Mouse (Mus musculus) left cerebral cortex, adult 8-10 months (tissue): Measurements from ENCODE around the gene Ica1. TPM values are rescaled to one million over a fixed set of nuclear protein-coding genes. Genes with fewer than 3 reads are reported as not detected.

Source experiments
- DNase-seq, 2 experiments: peaks; one replicate each; pipeline ENCODE4 v3.0.0; 2022; ENCODE audit warnings: low spot score in 2 of 2
- total RNA-seq, 4 experiments: library from RNA; stranded (reverse); gene quantifications; 2 replicates each; pipeline ENCODE4 v1.2.4; 2022

Gene Ica1
- total RNA-seq, 4 experiments from 2014 or later = 61.4 to 71.1 (median 66.2) TPM

DNA sequence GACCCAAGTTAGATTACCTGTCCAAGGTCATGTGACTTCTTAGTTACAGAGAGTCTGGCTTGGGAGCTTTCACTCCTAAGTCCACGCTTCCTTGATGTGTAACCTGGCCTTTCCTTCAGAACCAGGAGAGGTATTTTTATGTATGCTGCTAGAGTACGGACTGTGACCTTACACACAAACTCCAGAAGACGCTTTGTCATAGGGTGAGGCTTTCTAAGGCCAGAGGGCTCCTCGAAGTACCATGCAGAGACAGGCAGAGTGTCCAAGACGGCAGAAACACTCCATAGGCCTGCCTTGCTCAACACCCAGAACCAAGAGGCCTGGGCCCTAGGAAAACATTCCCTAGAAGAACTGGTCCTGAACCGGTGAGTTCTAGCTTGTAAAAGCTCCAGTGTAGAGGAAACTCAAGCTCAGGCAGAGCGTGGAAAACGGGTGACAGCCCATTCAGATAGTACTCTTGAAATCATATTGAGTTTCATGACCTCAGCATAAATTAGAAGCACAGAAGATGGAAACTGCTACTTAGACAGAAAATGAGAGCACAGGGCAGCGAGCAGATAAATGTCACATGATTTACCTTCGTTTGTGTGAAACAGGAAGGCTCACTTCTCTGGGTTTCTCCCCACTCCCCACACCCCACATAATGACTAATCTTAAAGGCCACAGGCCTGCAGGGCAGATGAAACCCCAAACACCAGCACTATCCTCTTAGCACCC lies 129.9 kb downstream of the Ica1 start:
- DNase-seq = no peak

DNA sequence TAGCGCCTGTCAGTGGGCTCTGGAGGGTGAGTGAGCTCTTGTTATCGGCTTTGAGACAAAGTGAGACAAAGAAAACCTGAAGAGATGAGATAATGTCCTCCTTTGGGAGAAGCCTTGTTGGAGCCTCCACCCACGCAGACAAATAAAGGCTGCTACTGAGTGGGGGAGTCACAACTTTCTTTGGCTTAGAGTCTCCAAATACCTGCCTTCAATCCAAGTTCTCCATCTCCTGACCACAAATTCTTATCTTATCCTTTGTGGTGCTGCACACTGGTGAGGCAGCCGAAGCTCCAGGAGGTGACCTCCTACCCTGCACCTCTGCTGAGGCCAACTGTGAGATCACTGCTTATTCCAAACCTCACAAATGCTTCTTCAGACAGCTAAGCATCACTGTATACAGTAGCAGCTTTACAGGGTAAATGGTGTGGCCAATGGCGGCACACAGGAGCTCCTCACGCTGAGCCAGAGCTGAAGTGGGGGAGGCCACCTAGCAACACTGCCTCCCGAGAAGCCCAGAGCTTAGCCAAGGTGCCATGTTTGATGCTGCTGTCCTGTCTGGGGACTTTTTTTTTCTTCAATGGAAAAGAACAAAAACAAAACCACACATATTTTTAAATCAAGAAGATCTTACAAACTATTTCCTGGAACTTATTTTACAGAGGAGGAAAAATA lies 130.6 kb downstream of the Ica1 start:
- DNase-seq = no peak

DNA sequence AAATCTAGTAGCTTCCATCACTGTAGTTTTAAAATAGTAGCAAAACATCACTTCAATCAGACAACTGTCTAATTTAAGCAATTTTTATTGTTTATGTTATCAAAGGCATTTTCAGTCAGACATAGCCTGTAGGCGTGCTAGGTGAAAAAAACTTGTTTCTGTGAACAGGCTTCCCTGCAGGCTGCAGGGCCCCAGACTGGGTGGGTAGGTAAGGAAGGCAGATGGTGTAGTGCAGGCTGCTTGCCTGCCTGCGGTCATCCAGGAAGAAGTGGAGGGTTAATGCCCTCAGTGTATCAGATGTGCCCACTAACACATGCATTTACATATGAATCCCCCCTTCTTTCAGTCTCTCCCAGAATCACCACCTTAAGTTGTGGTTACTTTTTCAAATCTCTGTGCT lies 132.6 kb downstream of the Ica1 start:
- DNase-seq = peak in 1 of 2 experiments; percentile 52

DNA sequence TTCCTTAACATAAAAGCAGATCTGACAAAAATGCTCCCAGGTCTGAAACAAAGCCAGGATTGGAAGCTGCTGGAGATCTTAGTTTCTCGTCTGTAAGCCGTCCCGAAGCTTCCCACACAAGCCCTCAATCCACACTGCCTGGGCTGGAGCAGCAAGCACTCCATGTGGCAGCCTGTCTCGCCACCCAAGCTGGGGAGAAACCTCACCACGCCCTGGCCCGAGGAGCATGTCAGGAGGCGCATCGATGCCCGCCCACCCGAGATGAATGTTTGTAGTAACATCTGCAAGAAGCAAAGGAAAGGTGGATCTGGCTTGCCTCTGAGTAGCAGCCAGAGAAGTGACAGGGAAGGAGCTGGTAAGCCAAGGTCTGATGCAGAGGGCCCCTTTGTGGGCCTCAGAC lies 133.6 kb downstream of the Ica1 start:
- peak in 1 of 2 experiments; percentile 76 for DNase-seq

DNA sequence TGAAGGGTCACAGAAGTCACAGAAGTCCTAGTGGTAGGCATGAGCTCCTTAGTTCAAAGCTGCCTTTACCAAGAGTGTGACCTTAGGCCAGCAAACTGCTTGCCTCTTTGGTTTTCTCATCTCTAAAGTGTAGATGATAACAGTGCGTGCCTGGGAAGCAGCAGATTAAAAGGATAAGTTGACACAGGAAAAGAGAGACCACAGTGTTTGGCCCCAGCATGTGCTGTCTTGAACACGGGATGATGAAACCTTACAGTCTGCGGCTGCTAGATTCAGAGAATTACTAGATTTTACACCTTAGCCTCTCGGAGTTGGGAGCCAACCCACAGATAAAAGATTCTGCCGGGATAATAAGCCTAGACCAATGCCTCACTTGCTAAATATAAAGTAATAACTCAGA lies 137.4 kb downstream of the Ica1 start:
- no peak for DNase-seq

DNA sequence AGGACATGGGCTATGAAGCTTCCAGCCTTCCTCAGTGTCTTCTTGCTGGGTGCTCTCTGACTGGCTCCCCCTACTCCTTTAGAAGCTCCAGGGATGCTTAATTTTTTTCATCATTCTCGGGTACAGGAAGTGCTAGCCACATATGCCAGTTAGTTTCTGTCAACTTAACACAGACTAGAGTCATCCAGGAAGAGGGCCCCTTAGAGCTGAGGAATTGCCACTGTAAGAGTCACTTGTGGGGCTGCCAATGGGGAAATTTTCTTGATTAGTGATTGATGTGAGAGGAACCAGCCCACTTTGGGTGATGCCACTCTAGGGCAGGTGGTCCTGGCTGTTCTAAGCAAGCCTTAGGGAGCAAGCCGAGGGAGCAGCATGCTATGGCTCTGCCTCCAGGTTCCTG lies 138.8 kb downstream of the Ica1 start:
- DNase-seq = no peak

DNA sequence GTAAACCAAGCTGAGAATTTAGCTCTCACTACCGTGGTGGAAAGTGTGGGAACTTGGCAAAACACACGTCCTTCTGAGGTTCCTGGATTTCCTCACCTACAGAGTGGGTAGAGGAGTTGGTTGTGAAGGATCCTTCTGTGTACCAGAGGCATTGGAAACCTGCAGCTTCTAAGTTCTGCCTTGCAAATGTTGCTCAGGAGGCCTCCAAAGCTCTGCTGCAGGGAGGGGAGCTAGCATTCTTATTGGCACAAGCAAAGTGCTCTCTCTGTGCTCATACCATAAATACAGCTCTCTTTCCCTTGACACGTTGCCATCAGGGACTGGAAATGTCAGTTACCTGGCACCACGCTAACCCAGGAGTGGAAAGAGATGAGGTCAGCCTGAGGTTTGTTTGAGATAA lies 139.4 kb downstream of the Ica1 start:
- DNase-seq = peak in 1 of 2 experiments; percentile 50

DNA sequence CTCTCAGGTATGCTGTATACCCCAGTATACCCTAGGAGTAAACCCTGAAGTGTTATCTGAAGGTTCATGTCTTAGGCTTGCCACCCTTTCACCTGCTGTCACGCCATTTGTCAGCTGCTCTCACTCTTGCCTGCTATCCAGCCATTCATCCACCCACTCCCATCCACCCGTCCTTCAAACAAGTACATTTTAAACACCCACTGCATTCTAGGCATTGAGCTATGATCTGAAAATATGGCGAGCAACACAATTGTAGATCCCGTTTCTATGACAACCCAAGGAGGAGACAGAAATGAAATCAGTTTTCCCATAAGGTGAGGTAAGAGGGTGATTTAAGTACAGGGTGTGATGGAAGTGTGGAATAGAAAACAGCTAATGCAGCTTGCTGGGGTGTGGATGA lies 140.2 kb downstream of the Ica1 start:
- peak in 1 of 2 experiments; percentile 73 for DNase-seq

DNA sequence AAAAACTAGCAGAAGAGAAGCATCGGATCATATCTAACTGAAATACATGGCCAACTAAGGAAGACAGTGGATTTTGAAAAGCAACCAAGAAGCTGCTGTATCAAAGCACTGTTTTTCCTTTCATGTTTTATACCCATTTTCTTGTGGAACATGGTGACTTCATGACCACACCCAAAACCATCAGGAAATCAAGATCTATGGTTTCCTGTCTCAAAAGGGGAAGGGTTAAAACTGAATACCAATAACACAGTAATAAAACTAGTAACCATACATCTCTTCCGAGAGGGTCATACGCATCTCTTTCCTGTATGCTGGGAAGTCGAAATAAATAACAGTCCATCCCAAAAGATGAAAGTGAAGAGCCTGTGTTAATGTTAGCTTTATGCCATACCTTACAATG lies 145.6 kb downstream of the Ica1 start:
- no peak for DNase-seq

DNA sequence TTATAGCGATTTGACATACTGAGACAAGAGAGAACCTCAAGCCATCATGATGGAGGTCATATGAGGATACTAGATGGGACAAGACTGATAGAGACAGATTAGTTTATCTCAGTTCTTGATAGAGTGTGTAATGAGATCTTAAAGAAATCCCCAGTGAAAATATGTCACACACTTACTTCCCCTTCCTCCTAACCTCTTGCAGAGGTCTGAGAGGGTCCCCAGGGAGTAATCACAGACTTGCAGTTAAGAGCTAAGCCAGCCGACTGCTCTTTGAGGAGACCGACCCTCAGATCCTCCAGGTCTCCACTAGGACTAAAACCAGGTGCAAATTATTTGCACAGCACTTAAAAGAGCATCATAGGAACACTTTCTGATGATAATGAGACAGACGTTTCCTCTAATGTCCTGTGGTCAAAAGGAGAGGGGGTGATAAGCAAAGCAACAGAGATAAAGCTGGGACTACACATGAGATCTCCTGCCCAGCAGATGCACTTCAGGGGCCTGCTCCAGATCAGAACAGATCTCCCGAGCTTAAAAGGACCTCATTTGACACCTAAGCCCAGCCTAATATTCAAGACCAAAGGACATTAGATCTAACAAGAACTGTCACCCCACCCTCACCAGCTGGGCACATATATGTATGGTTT lies 146.2 kb downstream of the Ica1 start:
- DNase-seq = no peak

DNA sequence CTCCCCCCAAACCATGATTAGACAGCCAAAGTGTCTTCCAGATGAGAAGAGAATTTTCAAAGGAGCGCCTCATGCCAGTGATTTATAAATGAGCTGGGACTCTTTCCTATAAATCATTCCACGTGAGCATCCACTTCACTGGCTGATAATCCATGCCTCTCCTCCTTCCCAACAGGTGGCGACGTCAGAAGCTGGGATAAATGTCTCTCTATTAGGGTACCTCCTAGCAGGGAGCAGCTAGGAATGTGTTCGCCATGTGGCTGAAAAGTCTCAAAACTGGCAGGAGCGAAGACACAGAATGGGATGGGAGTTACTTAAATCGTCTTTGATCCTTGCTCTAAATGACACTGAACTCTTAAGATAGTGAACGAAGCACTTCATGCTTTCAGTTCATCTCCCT lies 146.9 kb downstream of the Ica1 start:
- no peak for DNase-seq

DNA sequence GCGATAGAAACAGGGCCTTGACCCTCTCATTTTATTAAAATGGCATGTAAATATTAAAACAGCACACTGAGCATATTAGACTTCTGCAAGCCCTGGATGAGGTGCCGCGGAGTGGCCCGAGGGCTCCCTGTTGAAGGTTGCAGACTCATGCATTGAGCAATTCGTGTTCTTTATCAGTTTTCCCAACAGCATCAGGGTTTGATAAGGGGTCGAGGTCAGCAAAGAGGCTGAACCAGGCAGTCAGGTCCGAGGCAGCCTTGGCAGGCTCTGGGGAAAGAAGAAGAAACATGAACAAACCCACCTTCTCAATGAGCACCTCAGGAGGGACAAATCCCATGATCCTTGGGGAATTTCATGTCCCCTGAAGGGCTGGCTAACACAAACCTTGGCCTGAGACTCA lies 147.8 kb downstream of the Ica1 start:
- DNase-seq = no peak

DNA sequence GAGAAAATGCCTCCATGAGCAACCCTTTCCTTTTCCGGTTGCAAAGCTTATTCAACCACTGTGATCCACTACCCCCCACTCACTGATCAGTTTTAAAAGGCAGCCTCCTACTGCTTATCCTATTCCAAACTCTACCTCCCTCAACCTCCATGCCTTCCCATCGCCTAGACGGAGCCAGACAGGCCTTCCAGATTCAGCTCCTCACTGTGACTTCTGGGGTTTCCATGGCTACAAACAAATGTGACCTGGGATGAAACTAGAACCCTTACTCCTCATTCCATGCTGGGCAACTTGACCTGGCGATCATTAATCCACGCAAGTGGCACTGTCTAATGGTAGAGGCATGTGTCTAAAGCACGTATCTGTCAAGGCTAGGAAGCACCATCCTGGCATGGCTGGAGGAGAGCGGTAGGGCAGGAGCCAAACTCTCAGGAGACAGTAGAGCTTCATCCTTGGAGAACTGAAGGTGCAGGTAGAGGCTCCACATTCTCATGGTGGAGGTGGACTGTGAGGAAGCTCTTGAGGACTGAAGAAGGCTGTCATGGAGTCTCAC lies 149.5 kb downstream of the Ica1 start:
- DNase-seq = no peak

DNA sequence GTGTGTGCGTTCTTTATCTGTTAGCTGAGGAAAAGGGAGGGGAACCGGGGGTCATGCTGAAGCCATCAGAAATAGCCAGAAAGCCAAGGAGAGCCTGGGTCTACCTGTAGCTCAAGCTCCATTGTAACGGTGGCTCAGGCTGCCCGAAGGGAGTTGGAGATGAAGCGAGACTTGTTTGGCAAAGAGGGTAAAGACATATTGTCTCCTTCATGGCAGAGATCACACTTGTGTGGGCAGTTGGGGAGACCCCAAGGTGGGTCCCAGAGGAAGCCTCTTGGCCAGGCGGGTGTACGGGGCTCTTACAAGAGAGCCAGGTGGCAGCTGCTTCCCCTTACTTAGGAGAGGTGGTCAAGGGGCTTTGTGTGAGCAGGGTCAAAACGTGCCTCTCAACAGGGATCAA lies 150.1 kb downstream of the Ica1 start:
- no peak for DNase-seq

DNA sequence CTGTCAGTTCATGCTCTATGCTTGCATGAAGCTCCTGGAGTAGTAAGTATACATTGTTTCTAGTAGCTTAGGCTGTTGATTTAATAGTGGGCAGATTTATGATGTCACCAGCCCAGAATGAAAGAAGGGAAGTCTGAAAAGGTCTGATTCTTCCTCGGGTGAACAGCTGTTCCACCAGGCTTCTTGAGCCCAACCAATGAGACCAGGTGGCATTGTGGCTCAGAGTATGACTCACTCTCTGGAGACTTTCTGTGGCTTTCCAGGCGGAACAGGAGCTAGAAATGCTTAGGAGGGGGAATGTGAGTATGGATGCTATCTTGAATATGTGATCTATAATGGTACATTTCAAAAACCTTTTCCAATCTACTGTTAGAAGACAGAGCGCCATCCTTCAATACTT lies 155.2 kb downstream of the Ica1 start:
- peak in 1 of 2 experiments; percentile 35 for DNase-seq

DNA sequence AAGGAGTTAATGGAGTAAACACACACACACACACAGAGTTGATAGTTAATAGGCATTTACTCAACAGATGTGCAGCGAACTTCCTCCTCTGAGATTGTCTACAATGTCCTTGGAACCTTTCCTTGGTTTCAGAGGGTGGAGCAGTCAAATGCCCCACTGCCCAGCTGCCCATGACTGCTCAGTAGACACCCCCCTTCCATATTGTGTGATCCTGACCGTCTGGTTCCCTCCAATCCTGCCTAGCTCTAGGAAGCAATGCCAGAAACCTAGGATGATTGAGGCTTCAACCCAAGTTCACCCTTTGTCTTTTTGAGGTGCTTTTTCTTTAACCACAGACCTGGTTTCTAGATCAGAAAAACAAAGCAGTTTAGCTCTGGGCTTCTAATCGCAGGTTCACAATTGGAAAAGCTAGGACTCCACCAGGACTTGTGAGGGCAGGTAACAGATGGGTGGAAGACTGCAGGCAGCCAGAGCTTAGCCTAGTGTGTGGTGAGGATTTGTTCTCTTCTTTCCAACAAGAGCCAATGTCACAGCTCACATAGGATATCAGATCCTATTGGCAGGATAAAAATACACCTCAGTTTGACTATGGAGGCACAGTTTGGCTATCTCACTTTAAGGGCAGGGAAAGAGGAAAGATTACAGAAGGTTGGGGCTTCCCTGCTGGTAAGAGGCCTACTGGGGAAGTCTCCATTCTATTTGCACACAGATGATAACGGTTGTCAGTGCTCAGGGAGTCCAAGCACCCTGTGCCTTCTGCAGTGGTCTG lies 158.5 kb downstream of the Ica1 start:
- DNase-seq = no peak

DNA sequence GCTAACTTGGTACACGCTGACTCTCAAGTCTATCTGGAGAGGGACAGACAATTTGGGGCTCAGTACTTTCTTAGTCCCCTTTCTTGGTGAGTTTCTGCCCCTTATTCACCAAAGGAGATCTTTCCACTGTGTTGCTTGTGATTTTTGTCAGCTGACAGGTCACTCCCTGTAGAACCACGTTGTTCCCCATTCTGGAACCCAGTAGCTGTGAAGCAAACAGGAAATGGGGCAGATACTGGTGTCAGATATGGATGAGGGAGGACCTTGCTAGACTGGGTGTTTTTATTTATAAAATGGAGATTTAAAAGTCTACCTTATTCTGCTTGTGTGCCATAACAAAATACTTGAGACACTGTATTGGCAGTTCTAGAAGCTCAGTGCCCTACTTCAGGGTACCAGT lies 160.9 kb downstream of the Ica1 start:
- DNase-seq = no peak

DNA sequence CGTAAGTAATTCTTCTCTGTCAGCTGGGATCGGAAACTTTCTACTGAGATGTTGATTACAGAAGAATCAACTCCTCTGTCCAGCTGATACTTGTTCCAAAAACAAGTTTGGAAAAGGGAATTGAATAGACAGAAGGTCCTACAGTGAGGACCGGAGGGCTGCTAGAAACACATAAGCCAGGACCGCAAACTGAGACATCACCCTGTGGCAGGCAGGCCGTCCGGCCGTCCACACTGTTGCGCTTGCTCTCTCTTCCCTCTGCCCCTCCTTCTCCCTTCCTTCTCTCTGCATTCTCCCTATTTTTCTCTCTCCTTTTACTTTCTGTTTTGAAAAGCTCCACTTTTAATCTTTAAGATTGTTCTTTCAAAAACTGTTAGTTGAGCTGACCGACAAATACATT lies 186.6 kb downstream of the Ica1 start:
- DNase-seq = no peak

DNA sequence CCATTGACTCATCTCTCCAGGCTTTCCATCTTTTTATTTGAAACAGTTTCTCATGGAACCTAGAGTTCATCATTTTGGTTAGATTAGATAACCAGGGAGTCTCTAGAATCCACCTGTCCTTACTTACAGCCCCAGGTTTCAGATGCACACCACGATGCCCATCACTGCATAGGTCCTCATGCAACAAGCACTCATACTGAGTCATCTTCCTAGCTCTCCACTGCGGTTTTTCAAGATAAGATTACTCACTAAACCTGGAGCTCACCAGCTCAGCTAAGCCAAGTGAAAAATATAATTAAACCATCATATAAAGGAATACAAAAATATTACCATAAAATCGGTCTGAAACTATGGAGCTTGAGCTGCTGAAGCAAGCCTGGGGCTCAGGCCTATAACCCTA lies 194.4 kb downstream of the Ica1 start:
- no peak for DNase-seq

DNA sequence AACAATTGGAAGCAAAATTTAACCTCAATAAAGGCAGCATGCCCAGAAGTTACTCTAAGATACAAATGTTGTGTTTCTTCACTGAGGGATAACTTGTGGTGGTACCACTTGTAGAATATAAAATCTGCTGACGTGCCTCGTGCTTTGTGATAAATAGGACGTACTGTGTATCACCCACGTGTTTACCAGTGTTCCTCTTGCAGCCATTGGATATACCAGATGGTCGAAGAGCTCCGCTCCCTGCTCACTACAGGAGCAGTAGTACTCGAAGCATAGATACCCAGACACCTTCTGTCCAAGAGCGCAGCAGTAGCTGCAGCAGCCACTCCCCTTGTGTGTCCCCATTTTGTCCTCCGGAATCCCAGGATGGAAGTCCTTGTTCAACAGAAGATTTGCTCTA lies 195.9 kb downstream of the Ica1 start:
- peak in 1 of 2 experiments; percentile 17 for DNase-seq
